Comparison of ENCODE assay signal across 8 mouse cellular contexts in the genomic region with DNA sequence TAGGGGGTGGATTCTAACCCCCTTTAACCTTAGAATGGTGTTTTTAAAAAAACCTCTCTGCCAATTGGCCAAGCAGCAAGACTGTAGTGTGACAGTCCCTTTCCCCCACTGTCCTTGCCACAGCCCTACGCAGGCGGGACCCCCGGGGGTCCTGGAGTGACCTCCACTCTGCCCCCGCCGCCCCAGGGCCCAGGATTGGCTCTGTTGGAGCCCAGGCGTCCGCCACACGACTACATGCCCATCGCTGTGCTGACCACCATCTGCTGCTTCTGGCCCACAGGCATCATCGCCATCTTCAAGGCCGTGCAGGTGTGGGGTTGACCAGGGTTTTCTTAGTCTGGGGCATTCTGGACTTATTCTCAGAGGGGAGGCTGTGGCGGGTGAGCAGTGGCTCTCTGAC. TPM values are rescaled to one million over a fixed set of nuclear protein-coding genes. Genes with fewer than 3 reads are reported as not detected.
A peak's percentile ranks its signal among the peaks of the same experiment; 100 is the strongest.
DNase-seq lines count a peak whose midpoint lies in the region; ATAC-seq and TF ChIP-seq lines count a peak whose summit lies in the region.
"Had no signal": no experiment of that assay in that cellular context is flagged by ENCODE, and none has a peak within 500 bp of the region (broad histone marks: within the 10 kb centered on the region; RNA-seq: fewer than 3 reads in every experiment).

No protein-coding gene starts in this region.

- no peaks in the 10 kb centered on the region for H3K36me3 ChIP-seq in spleen, adult 2 months (ENCODE audit: control insufficient read depth, insufficient read depth, low read length)
- H3K36me3 ChIP-seq in forebrain, embryonic 10.5 days (replicated peaks), result no peaks in the 10 kb centered on the region
- H3K36me3 ChIP-seq in limb, embryonic 15.5 days, result no peaks in the 10 kb centered on the region

- intact Hi-C loops in left cerebral cortex, postnatal 36 days (cut with DNase I), result loop anchor here (5.0 kb wide), 1 partner anchor 34 kb away; the partner anchor contains the start of gene Ager

- TF ChIP-seq POLR2A in spleen, adult 2 months (IDR thresholded peaks at IDR 0.05; ENCODE audit: low read depth, low read length), result no peak

- no peak overlapping the region for H3K9ac ChIP-seq in limb, embryonic 15.5 days

- H3K27ac ChIP-seq in spleen, adult 2 months (ENCODE audit: insufficient read depth, low read length), result no peak overlapping the region
- 0 out of 2 replicates have a peak overlapping the region, but pooled peaks have one; percentile 60 for H3K27ac ChIP-seq in forebrain, embryonic 10.5 days
- no peak overlapping the region for H3K27ac ChIP-seq in limb, embryonic 15.5 days

- H3K4me1 ChIP-seq in spleen, adult 2 months (ENCODE audit: control insufficient read depth, insufficient read depth, insufficient read length), result peaks cover 19% of the 10 kb centered on the region
- peaks cover 61% of the 10 kb centered on the region for H3K4me1 ChIP-seq in forebrain, embryonic 10.5 days
- H3K4me1 ChIP-seq in limb, embryonic 15.5 days, result peaks cover 53% of the 10 kb centered on the region

- ATAC-seq in limb, embryonic 15.5 days (ENCODE audit: insufficient number of reproducible peaks, low FRiP score, low TSS enrichment, low read depth), result no peak

- H3K4me2 ChIP-seq in limb, embryonic 15.5 days, result peak overlapping the region; percentile 79

- peaks cover 12% of the 10 kb centered on the region; the same call in 1 of the 2 replicates for H3K27me3 ChIP-seq in spleen, adult 2 months (ENCODE audit: control insufficient read depth, insufficient read depth, low read length)
- H3K27me3 ChIP-seq in forebrain, embryonic 10.5 days (ENCODE audit: poor library complexity, severe bottlenecking), result peaks cover 61% of the 10 kb centered on the region
- peaks cover 33% of the 10 kb centered on the region for H3K27me3 ChIP-seq in limb, embryonic 15.5 days

- H3K4me3 ChIP-seq in spleen, adult 2 months (ENCODE audit: extremely low read depth, insufficient read depth, insufficient read length), result peak overlapping the region; percentile 16; the same call in 1 of the 2 replicates
- peak overlapping the region; percentile 80 for H3K4me3 ChIP-seq in forebrain, embryonic 10.5 days
- H3K4me3 ChIP-seq in limb, embryonic 15.5 days, result peak overlapping the region; percentile 39
- H3K4me3 ChIP-seq: myocyte had no signal

- TF ChIP-seq CTCF in spleen, adult 2 months (IDR thresholded peaks at IDR 0.05; ENCODE audit: extremely low read depth, insufficient read depth, insufficient read length, insufficient replicate concordance), result no peak

- no peak for DNase-seq in spleen, adult 2 months (ENCODE audit: low read depth in 1 of 2, low spot score in 2 of 2)
- DNase-seq in spleen, postnatal 36 days (ENCODE audit: low spot score in 2 of 2), result no peak
- no peak for DNase-seq in forebrain, embryonic 10.5 days (ENCODE audit: extremely low spot score, low spot score)
- DNase-seq in thymus, postnatal 36 days, result peak; percentile 26 to 51
- DNase-seq in left cerebral cortex, postnatal 36 days (ENCODE audit: low spot score in 2 of 2), result no peak
- no peak for DNase-seq in kidney, postnatal 36 days

- H3K9me3 ChIP-seq in forebrain, embryonic 10.5 days, result no peaks in the 10 kb centered on the region
- H3K9me3 ChIP-seq in limb, embryonic 15.5 days, result no peaks in the 10 kb centered on the region

- 39% methylated on average over 11 of the region's 12 CpGs for WGBS in spleen, adult 2 months
- 3% methylated on average over 12 of the region's 12 CpGs for WGBS in forebrain, embryonic 10.5 days
- 6% methylated on average over 12 of the region's 12 CpGs for WGBS in limb, embryonic 15.5 days

RNA-seq across cellular contexts. Expression of gene Prrt1, which starts 2.3 kb away (rescaled TPM):
- 9.5 and 9.9 TPM in 2 replicates for polyA plus RNA-seq in spleen, adult 2 months (2012; rRNA removed)
- polyA plus RNA-seq in forebrain, embryonic 10.5 days (2016; fragmentation: Nextera tagmentation; extraction: Ambion mirVana), result 0.54 and 0.62 TPM in 2 replicates
- 0.46 and 0.60 TPM in 2 replicates for polyA plus RNA-seq in limb, embryonic 15.5 days (2015; fragmentation: Nextera tagmentation; extraction: Ambion mirVana)
- total RNA-seq in left cerebral cortex, postnatal 36 days (2021), result 100 to 1,000 TPM; 148 to 168 TPM
- polyA plus RNA-seq: myocyte had no signal

RNA-seq across cellular contexts. Expression of gene Ppt2, which starts 3.3 kb away (rescaled TPM):
- 31.7 and 36.3 TPM in 2 replicates for polyA plus RNA-seq in spleen, adult 2 months (2012; rRNA removed)
- 22.1 and 22.4 TPM in 2 replicates for polyA plus RNA-seq in forebrain, embryonic 10.5 days (2016; fragmentation: Nextera tagmentation; extraction: Ambion mirVana)
- 26.8 and 29.9 TPM in 2 replicates for polyA plus RNA-seq in limb, embryonic 15.5 days (2015; fragmentation: Nextera tagmentation; extraction: Ambion mirVana)
- 10 to 100 TPM; 37.2 to 47.1 TPM for total RNA-seq in left cerebral cortex, postnatal 36 days (2021)

RNA-seq across cellular contexts. Expression of gene Fkbpl, which starts 12.9 kb away (rescaled TPM):
- 1.4 and 1.6 TPM in 2 replicates for polyA plus RNA-seq in spleen, adult 2 months (2012; rRNA removed)
- 14.8 and 15.5 TPM in 2 replicates for polyA plus RNA-seq in forebrain, embryonic 10.5 days (2016; fragmentation: Nextera tagmentation; extraction: Ambion mirVana)
- 15.5 and 17.1 TPM in 2 replicates for polyA plus RNA-seq in limb, embryonic 15.5 days (2015; fragmentation: Nextera tagmentation; extraction: Ambion mirVana)
- 10 to 100 TPM; 12.3 to 14.1 TPM for total RNA-seq in left cerebral cortex, postnatal 36 days (2021)

RNA-seq across cellular contexts. Expression of gene Atf6b, which starts 15.3 kb away (rescaled TPM):
- polyA plus RNA-seq in spleen, adult 2 months (2012; rRNA removed), result 76.4 and 102 TPM in 2 replicates
- polyA plus RNA-seq in forebrain, embryonic 10.5 days (2016; fragmentation: Nextera tagmentation; extraction: Ambion mirVana), result 105 and 106 TPM in 2 replicates
- polyA plus RNA-seq in limb, embryonic 15.5 days (2015; fragmentation: Nextera tagmentation; extraction: Ambion mirVana), result 85.4 and 88.3 TPM in 2 replicates
- total RNA-seq in left cerebral cortex, postnatal 36 days (2021), result 10 to 100 TPM; 63.9 to 66.4 TPM

RNA-seq across cellular contexts. Expression of gene Egfl8, which starts 15.9 kb away (rescaled TPM):
- 3.2 and 3.9 TPM in 2 replicates for polyA plus RNA-seq in spleen, adult 2 months (2012; rRNA removed)
- polyA plus RNA-seq in forebrain, embryonic 10.5 days (2016; fragmentation: Nextera tagmentation; extraction: Ambion mirVana), result 1.6 and 3.1 TPM in 2 replicates
- 8.3 and 13.4 TPM in 2 replicates for polyA plus RNA-seq in limb, embryonic 15.5 days (2015; fragmentation: Nextera tagmentation; extraction: Ambion mirVana)
- 1 to 10 TPM; 2.7 to 3.3 TPM for total RNA-seq in left cerebral cortex, postnatal 36 days (2021)

Comparison
In these comparisons a context has a peak if more than half of its experiments do, and no peak if none do; other contexts are left out.
1. DNase-seq: peak in thymus, postnatal 36 days (2 of 2); none in spleen, adult 2 months (0 of 2), spleen, postnatal 36 days (0 of 2), forebrain, embryonic 10.5 days (single experiment), left cerebral cortex, postnatal 36 days (0 of 2) and kidney, postnatal 36 days (0 of 2).
2. H3K4me3 ChIP-seq: peak in every context shown above with its lines; median percentile 80 in forebrain, embryonic 10.5 days; 39 in limb, embryonic 15.5 days; 16 in spleen, adult 2 months.